Mouse (Mus musculus) layer of hippocampus, adult 8-10 months (tissue): ENCODE results near the gene Prokr2. TPM values are rescaled to one million over a fixed set of nuclear protein-coding genes. Genes with fewer than 3 reads are reported as not detected.

ENCODE experiments used
- DNase-seq, 2 experiments: peaks; one replicate each; pipeline ENCODE4 v3.0.0; 2022; ENCODE audit warnings: low spot score in 2 of 2
- total RNA-seq, 4 experiments: library from RNA; stranded (reverse); gene quantifications; 2 replicates each; pipeline ENCODE4 v1.2.4; 2022

Prokr2 gene
- total RNA-seq = 1 to 10 TPM; 3.3 to 5.0 (median 3.7) TPM

DNA sequence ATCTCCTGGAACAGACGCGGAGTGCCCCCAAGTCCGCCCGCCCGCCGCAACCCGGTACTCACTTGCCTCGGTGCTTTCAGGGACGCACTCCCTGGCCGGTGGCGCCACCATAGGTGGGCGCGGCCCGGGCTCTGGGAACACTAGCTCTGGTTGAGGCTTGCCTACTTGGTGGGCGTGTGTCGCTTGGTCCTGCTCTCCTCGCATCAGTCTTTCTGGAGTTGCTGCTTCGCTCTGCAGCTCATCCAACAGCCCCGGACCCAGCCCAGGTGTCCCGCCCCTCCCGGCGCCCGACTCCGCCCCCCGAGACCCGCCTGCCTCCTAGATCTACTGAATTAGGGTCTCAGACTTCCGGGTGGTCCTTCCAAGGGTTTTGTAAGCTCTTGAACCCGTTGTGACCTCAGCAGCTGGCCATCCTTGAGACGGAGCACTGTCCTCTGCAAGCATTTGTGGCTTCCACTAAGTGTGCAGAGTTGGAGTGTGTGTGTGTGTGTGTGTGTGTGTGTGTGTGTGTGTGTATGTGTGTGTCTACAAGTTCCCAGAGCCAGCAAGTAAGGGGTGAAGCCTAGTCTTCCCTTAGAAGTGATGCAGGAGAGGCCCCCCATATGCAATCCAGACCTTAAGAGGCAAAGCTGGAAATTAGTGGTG, at the start of gene Prokr2:
TSS of gene Prokr2 (minus strand) at position 254 of the 645 bp plus-strand sequence.
- DNase-seq = no peak

DNA sequence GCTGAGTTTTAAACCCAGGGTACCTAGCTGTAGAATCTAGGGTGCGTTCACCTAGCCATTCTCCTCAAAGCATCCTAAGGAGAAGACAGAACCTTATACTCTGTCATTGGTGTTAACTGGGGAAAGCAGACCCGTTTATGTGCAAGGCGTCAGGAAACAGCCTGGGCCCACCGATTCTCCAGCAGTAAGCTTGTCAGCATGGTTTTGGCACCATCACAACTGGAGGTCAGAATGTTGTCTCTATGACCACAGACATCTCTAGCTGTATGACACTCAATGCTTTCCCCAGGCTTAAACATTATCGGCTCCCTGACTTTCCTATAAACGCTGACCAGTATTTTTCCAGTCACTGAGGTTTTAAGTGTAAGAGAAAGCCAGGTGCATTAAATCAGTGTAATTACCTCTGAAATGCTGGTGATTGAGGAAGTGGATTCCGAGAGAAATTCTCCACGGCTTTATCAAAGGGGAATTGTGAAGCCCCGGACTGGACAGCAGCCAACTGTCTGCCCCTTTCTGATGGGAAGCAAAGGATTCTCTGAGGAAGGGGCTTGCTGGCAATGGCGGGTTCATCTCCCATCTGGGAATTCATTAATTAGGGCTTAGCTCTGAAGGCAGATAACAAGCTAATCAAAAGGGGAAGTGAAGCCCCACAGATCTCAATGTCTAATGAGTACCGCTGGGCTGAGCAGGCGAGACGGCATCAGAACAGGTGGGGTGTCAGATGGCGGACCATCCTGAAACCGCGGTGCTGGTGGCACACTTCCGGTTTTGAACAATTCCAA, 42.1 kb upstream of the Prokr2 start:
- no peak for DNase-seq

- DNase-seq = no peak
These were observed 40.3 kb upstream of the Prokr2 start for GRCm38 (mm10) chr2:132425576-132425975.

DNA sequence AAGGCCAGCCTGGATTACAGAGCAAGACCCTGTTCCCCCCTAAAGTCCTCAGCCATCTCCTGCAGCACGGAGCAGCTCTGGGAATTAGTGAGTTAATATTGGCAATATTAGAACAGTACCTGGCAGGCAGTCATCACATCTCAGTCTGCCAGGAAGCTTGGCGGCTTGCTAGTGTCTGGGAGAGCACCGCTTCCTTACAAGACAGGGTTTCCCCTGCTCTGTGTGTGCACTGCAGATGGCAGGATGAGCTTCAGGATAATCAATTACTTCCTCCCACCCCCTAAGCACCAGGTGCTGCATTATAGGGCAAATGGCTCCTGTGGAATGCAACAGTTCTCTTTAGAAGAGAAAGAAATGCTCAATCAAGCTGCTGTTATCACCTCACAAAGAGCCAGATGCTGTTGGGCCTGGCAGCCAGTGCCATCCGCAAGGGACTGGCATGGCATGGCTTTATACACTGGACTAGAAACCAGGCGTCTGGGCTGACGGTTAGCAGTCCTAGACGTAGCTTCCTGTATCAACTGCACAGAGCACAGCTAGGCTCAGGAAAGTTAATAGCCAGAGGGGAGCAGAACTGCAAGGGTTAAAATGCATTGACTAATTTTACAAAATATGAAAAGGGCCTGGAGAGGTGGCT, 38.3 kb upstream of the Prokr2 start:
- DNase-seq = peak in 1 of 2 experiments; percentile 19

- DNase-seq = no peak
These were observed 37.6 kb upstream of the Prokr2 start for GRCm38 (mm10) chr2:132422846-132423245.

DNA sequence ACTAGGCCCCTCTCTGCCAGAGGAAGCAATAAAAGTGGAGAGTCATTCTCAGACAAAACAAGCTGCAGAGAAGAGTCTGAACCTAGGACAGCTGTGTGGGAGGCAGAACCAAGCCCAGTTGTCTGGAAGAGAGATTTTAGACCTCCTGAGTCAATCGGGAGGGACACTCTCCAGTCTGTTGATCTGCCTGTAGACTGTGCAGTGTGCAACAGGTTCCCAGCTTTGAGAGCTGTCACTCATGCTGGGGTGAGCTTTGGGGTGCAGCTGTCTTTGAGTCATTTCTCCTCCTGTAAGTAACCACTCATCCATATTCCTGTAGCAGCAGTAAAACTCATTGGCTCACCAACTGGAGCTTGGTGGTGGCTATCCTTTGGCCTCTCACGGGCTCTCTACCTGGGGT, 33.2 kb upstream of the Prokr2 start:
- DNase-seq = no peak

- no peak for DNase-seq
These were observed 24.9 kb upstream of the Prokr2 start for GRCm38 (mm10) chr2:132410126-132410525.

DNA sequence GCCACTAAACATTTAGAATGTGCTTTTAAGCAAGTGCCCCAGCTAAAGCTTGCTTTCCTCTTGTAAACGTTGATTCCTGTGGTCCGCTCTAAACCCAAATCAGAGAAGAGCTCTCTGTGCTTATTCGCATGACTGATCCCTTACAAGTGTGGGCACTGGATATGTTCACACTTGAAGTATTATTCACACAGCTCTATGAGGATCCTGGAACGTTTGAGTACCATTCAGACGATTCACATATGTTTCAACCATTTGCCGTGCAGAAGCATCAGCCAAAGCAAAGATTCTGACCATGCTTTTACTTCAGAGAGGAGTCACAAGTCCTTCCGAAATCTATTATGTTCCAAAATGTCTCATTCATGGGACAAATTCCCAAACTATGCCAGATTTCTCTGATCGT, 12.9 kb upstream of the Prokr2 start:
- no peak for DNase-seq

DNA sequence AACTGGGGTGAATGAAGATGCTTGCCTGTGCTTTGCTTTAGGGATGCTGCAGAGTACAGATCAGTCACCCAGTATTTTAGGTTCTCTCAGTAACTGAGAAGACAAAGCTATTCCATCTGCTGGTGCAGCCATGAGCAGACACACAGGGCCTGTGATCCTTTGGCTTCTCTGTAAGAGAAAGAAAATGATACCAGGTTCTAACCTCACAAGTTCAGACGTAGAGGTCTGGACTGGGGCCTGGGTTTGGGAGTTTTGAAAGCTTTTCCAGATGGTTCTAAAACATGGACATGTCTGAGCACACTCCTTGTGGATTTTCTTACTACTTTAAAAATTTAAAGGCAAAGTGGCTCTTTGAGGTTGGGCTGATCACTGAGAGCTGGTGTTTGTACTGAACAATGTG, 10.5 kb upstream of the Prokr2 start:
- DNase-seq = no peak

- DNase-seq = no peak
These were observed 5.4 kb upstream of the Prokr2 start for GRCm38 (mm10) chr2:132390607-132391160.

DNA sequence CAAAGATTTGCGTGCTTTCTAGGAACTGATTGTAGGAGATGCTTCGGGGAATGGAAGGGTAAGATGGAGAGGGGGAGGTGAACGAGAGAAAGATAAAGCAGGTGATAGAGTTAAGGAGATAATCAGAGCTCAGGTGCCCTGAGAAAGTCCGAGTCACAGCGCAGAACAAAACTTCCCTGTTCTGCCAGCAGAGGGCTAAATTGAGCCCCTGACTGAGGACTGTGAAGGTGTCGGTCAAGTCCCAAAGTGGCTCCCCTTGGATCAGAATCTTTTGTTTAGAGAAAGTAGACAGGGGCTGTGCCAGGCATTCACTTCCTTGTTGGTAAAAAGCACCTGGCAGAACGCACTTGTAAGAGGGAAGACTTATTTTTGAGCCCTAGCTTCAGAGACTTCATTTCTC, 4.3 kb upstream of the Prokr2 start:
- DNase-seq = no peak

GRCm38 (mm10) chr2:132384511-132385193, 595 bp downstream of the Prokr2 start:
- no peak for DNase-seq

GRCm38 (mm10) chr2:132382308-132382707, 2.9 kb downstream of the Prokr2 start:
- DNase-seq = no peak

- no peak for DNase-seq
These were observed 5.6 kb downstream of the Prokr2 start for GRCm38 (mm10) chr2:132379690-132380089.

- DNase-seq = no peak
These were observed 6.6 kb downstream of the Prokr2 start for GRCm38 (mm10) chr2:132378602-132379150.

- peak; percentile 64 to 71 for DNase-seq
These were observed 7.8 kb downstream of the Prokr2 start for GRCm38 (mm10) chr2:132377436-132377835.

DNA sequence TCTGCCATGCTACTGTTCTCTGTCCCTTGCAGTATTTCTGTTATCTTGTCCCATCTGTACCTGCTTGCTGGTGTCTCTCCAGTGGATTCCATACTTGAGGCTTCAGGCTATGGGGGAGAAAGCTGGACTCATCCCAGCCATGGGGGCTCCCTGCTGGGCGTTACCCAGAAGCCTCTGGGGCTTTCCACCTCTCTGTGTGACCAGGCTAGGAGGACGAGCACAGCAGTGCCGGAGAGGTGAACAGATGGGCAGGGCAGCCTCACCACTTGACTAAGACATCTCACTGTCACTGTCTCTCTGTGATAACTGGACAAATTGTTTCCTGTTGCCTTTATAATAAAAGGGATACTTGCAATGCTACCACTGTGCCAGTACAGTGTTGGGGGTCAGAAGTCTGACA, 9.5 kb downstream of the Prokr2 start:
- no peak for DNase-seq

GRCm38 (mm10) chr2:132375135-132375534, 10.1 kb downstream of the Prokr2 start:
- DNase-seq = no peak

DNA sequence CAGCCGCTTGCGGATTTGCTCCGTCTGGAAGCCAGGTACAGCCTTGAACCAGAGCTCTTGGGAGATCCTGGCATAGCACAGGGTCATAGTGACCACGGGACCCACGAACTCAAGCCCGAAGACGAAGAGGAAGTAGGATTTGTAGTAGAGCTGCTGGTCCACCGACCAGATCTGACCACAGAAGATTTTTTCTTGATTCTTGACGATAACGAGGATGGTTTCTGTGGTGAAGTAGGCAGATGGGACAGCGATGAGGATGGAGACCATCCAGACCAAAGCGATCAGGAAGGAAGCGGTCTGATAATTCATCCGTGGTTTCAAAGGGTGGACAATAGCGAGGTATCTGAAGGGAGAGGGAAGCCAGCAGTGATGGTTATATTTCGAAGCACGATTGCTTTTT, 11.5 kb downstream of the Prokr2 start:
- DNase-seq = no peak

DNA sequence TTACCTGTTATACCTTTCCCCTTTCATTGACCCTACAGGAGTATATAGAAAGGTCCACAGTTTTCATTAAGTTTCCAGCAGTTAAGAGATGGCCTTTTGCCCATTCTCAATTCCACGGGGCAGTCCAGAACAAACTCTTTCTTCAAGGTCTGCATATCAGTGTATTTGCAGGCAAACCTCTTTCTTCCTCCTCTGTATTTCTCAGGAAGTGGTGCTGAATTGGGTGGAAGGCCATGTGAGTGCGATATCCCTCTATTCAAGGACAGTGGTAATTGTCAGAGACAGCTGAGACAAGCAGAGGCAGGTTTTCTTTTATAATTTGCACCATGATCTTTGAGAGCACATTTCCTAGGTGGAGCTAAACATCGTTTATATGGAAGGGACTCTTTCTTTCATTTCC, 16.8 kb downstream of the Prokr2 start:
- DNase-seq = no peak

DNA sequence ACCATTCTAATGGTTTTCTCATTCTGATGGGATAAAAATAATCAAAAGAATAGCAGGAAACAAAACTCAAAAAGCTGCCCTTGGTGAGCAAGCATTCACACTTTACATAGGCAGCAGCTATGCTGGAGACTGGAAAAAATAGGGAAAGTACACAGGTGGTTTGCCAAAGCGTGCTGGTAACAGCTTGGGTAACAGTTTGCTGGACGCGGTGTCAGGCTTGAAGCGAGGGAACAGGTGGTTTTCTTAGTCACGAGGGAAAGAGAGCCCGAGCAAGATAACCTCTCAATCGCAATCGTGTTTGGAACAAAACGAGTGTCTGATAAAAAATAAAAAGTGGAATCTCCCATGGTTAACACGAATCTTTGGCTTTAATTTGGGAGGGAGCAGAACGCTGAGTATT, 41.4 kb downstream of the Prokr2 start:
- peak; percentile 29 to 44 for DNase-seq
